Mouse (Mus musculus): Measurements from ENCODE around the gene Myo5c. TPM values are rescaled to one million over a fixed set of nuclear protein-coding genes. Genes with fewer than 3 reads are reported as not detected.
A peak's percentile ranks its signal among the peaks of the same experiment; 100 is the strongest.

The Myo5c gene
- total and polyA plus RNA-seq, 2 experiments from 2014 or later, result 0.26 to 0.30 TPM

- Histone ChIP-seq H3K4me1 (ENCODE audit: insufficient read depth, low read length) (no peaks in the 10 kb centered on the region), H3K9me3 (ENCODE audit: low read length) (no peaks in the 10 kb centered on the region), H3K27me3 (ENCODE audit: insufficient read depth, low read length) (no peaks in the 10 kb centered on the region), H3K4me3 (ENCODE audit: low read length) (no peak overlapping the region), H3K9ac (replicated peaks; ENCODE audit: low read length) (no peak overlapping the region), H3K36me3 (ENCODE audit: insufficient read depth, low read length) (peaks cover 33% of the 10 kb centered on the region), H3K4me2 (ENCODE audit: low read depth, low read length) (no peak overlapping the region), H3K27ac (no peak overlapping the region)
- DNase-seq (ENCODE audit: low spot score), result no peak
- no peak for TF ChIP-seq CTCF (IDR thresholded peaks at IDR 0.05; ENCODE audit: low read depth)
- ATAC-seq, result no peak
- WGBS, result 88% methylated on average over 2 of the region's 2 CpGs
These were observed 29.8 kb upstream of the Myo5c start for GRCm38 (mm10) chr9:75202036-75202435.

- Histone ChIP-seq H3K36me3 (ENCODE audit: insufficient read depth, low read length) (peaks cover 7% of the 10 kb centered on the region; the same call in 1 of the 2 replicates), H3K27me3 (ENCODE audit: insufficient read depth, low read length) (no peaks in the 10 kb centered on the region), H3K4me1 (ENCODE audit: insufficient read depth, low read length) (no peaks in the 10 kb centered on the region), H3K4me2 (ENCODE audit: low read depth, low read length) (no peak overlapping the region), H3K9ac (replicated peaks; ENCODE audit: low read length) (no peak overlapping the region), H3K9me3 (ENCODE audit: low read length) (no peaks in the 10 kb centered on the region), H3K27ac (no peak overlapping the region), H3K4me3 (ENCODE audit: low read length) (no peak overlapping the region)
- no peak for DNase-seq (ENCODE audit: low spot score)
- no peak for ATAC-seq
- 88% methylated on average over 1 of the region's 1 CpGs for WGBS
- TF ChIP-seq CTCF (IDR thresholded peaks at IDR 0.05; ENCODE audit: low read depth), result no peak
These were observed 22.6 kb upstream of the Myo5c start for GRCm38 (mm10) chr9:75209246-75209645.

GRCm38 (mm10) chr9:75210269-75210668 lies 21.6 kb upstream of the Myo5c start:
- 68% methylated on average over 2 of the region's 2 CpGs for WGBS
- no peak overlapping the region for H3K4me3 ChIP-seq (ENCODE audit: low read length)
- H3K4me2 ChIP-seq (ENCODE audit: low read depth, low read length), result no peak overlapping the region
- no peaks in the 10 kb centered on the region for H3K9me3 ChIP-seq (ENCODE audit: low read length)
- TF ChIP-seq CTCF (IDR thresholded peaks at IDR 0.05; ENCODE audit: low read depth), result no peak
- H3K27me3 ChIP-seq (ENCODE audit: insufficient read depth, low read length), result no peaks in the 10 kb centered on the region
- DNase-seq (ENCODE audit: low spot score), result no peak
- no peaks in the 10 kb centered on the region for H3K4me1 ChIP-seq (ENCODE audit: insufficient read depth, low read length)
- no peak for ATAC-seq
- H3K36me3 ChIP-seq (ENCODE audit: insufficient read depth, low read length), result peaks cover 10% of the 10 kb centered on the region; the same call in 1 of the 2 replicates
- H3K27ac ChIP-seq, result no peak overlapping the region
- no peak overlapping the region for H3K9ac ChIP-seq (replicated peaks; ENCODE audit: low read length)

- peak; percentile 27 for DNase-seq (ENCODE audit: low spot score)
- Histone ChIP-seq H3K27ac (peak overlapping the region; percentile 2; the same call in 1 of the 2 replicates), H3K9ac (replicated peaks; ENCODE audit: low read length) (no peak overlapping the region), H3K4me3 (ENCODE audit: low read length) (no peak overlapping the region), H3K9me3 (ENCODE audit: low read length) (no peaks in the 10 kb centered on the region), H3K4me2 (ENCODE audit: low read depth, low read length) (no peak overlapping the region), H3K4me1 (ENCODE audit: insufficient read depth, low read length) (no peaks in the 10 kb centered on the region), H3K36me3 (ENCODE audit: insufficient read depth, low read length) (peaks cover 19% of the 10 kb centered on the region; the same call in 1 of the 2 replicates), H3K27me3 (ENCODE audit: insufficient read depth, low read length) (no peaks in the 10 kb centered on the region)
- 60% methylated on average over 11 of the region's 11 CpGs for WGBS
- TF ChIP-seq CTCF (IDR thresholded peaks at IDR 0.05; ENCODE audit: low read depth), result no peak
- no peak for ATAC-seq
These were observed 16.9 kb upstream of the Myo5c start for GRCm38 (mm10) chr9:75214743-75215413.

GRCm38 (mm10) chr9:75219942-75220341 lies 11.9 kb upstream of the Myo5c start:
- Histone ChIP-seq H3K4me1 (ENCODE audit: insufficient read depth, low read length) (no peaks in the 10 kb centered on the region), H3K27ac (no peak overlapping the region), H3K27me3 (ENCODE audit: insufficient read depth, low read length) (no peaks in the 10 kb centered on the region), H3K4me3 (ENCODE audit: low read length) (no peak overlapping the region), H3K36me3 (ENCODE audit: insufficient read depth, low read length) (peaks cover 16% of the 10 kb centered on the region; the same call in 1 of the 2 replicates), H3K4me2 (ENCODE audit: low read depth, low read length) (no peak overlapping the region), H3K9me3 (ENCODE audit: low read length) (no peaks in the 10 kb centered on the region), H3K9ac (replicated peaks; ENCODE audit: low read length) (no peak overlapping the region)
- ATAC-seq, result no peak
- TF ChIP-seq CTCF (IDR thresholded peaks at IDR 0.05; ENCODE audit: low read depth), result no peak
- no peak for DNase-seq (ENCODE audit: low spot score)
- 77% methylated on average over 5 of the region's 5 CpGs for WGBS

GRCm38 (mm10) chr9:75221420-75222287 lies 10.2 kb upstream of the Myo5c start:
- 71% methylated on average over 10 of the region's 10 CpGs for WGBS
- ATAC-seq, result peak; percentile 66; the same call in 1 of the 2 replicates
- Histone ChIP-seq H3K9me3 (ENCODE audit: low read length) (no peaks in the 10 kb centered on the region), H3K4me2 (ENCODE audit: low read depth, low read length) (no peak overlapping the region), H3K4me1 (ENCODE audit: insufficient read depth, low read length) (no peaks in the 10 kb centered on the region), H3K9ac (replicated peaks; ENCODE audit: low read length) (no peak overlapping the region), H3K4me3 (ENCODE audit: low read length) (no peak overlapping the region), H3K27ac (no peak overlapping the region), H3K36me3 (ENCODE audit: insufficient read depth, low read length) (peaks cover 4% of the 10 kb centered on the region; the same call in 1 of the 2 replicates), H3K27me3 (ENCODE audit: insufficient read depth, low read length) (no peaks in the 10 kb centered on the region)
- DNase-seq (ENCODE audit: low spot score), result no peak
- no peak for TF ChIP-seq CTCF (IDR thresholded peaks at IDR 0.05; ENCODE audit: low read depth)
